Mouse (Mus musculus): ENCODE measurements at regions not wholly inside any gene's neighbourhood (a gene's known extent, or its start where the extent isn't known, plus 50 kb on each side); places are given as distances from the start of the nearest gene placed in this dataset.
A peak's percentile ranks its signal among the peaks of the same experiment; 100 is the strongest.

GRCm38 (mm10) chr14:101067082-101067481 is 133.0 kb downstream of the Prr30 start:
- no peak overlapping the region for H3K4me3 ChIP-seq (ENCODE audit: insufficient read depth, low read length)
- H3K27ac ChIP-seq (ENCODE audit: insufficient read depth, low read length) = peak overlapping the region; percentile 49; the same call in 1 of the 2 replicates
- no peak for TF ChIP-seq POLR2A (IDR thresholded peaks at IDR 0.05; ENCODE audit: low read depth, low read length)
- TF ChIP-seq CTCF (IDR thresholded peaks at IDR 0.05; ENCODE audit: borderline replicate concordance, insufficient read depth, low read length) = no peak
- H3K4me1 ChIP-seq (ENCODE audit: control insufficient read depth, insufficient read depth, low read length) = 0 out of 2 replicates have a peak, but pooled peaks cover 2% of the 10 kb centered on the region

GRCm38 (mm10) chr14:101056874-101057273 is 143.3 kb downstream of the Prr30 start:
- no peak overlapping the region for H3K4me3 ChIP-seq (ENCODE audit: insufficient read depth, low read length)
- no peak overlapping the region for H3K27ac ChIP-seq (ENCODE audit: insufficient read depth, low read length)
- H3K4me1 ChIP-seq (ENCODE audit: control insufficient read depth, insufficient read depth, low read length) = peaks cover 2% of the 10 kb centered on the region; the same call in 1 of the 2 replicates
- TF ChIP-seq POLR2A (IDR thresholded peaks at IDR 0.05; ENCODE audit: low read depth, low read length) = no peak
- TF ChIP-seq CTCF (IDR thresholded peaks at IDR 0.05; ENCODE audit: borderline replicate concordance, insufficient read depth, low read length) = no peak

- Histone ChIP-seq H3K4me1 (ENCODE audit: control insufficient read depth, insufficient read depth, low read length) (peaks cover 2% of the 10 kb centered on the region; the same call in 1 of the 2 replicates), H3K27ac (ENCODE audit: insufficient read depth, low read length) (no peak overlapping the region), H3K4me3 (ENCODE audit: insufficient read depth, low read length) (no peak overlapping the region)
- TF ChIP-seq POLR2A (IDR thresholded peaks at IDR 0.05; ENCODE audit: low read depth, low read length) = no peak
- no peak for TF ChIP-seq CTCF (IDR thresholded peaks at IDR 0.05; ENCODE audit: borderline replicate concordance, insufficient read depth, low read length)
Observed at GRCm38 (mm10) chr14:101055915-101056314, 144.2 kb downstream of the Prr30 start.

GRCm38 (mm10) chr14:101054786-101055185 is 145.3 kb downstream of the Prr30 start:
- Histone ChIP-seq H3K27ac (ENCODE audit: insufficient read depth, low read length) (no peak overlapping the region), H3K4me1 (ENCODE audit: control insufficient read depth, insufficient read depth, low read length) (peaks cover 2% of the 10 kb centered on the region; the same call in 1 of the 2 replicates), H3K4me3 (ENCODE audit: insufficient read depth, low read length) (no peak overlapping the region)
- TF ChIP-seq CTCF (IDR thresholded peaks at IDR 0.05; ENCODE audit: borderline replicate concordance, insufficient read depth, low read length) = no peak
- TF ChIP-seq POLR2A (IDR thresholded peaks at IDR 0.05; ENCODE audit: low read depth, low read length) = no peak

- Histone ChIP-seq H3K4me1 (ENCODE audit: control insufficient read depth, insufficient read depth, low read length) (peaks cover 2% of the 10 kb centered on the region; the same call in 1 of the 2 replicates), H3K4me3 (ENCODE audit: insufficient read depth, low read length) (no peak overlapping the region), H3K27ac (ENCODE audit: insufficient read depth, low read length) (no peak overlapping the region)
- TF ChIP-seq POLR2A (IDR thresholded peaks at IDR 0.05; ENCODE audit: low read depth, low read length) (no peak), CTCF (IDR thresholded peaks at IDR 0.05; ENCODE audit: borderline replicate concordance, insufficient read depth, low read length) (no peak)
Observed at GRCm38 (mm10) chr14:101052760-101053159, 147.4 kb downstream of the Prr30 start.

- TF ChIP-seq CTCF (IDR thresholded peaks at IDR 0.05; ENCODE audit: borderline replicate concordance, insufficient read depth, low read length) = no peak
- TF ChIP-seq POLR2A (IDR thresholded peaks at IDR 0.05; ENCODE audit: low read depth, low read length) = no peak
- no peak overlapping the region for H3K27ac ChIP-seq (ENCODE audit: insufficient read depth, low read length)
- H3K4me3 ChIP-seq (ENCODE audit: insufficient read depth, low read length) = no peak overlapping the region
- no peaks in the 10 kb centered on the region for H3K4me1 ChIP-seq (ENCODE audit: control insufficient read depth, insufficient read depth, low read length)
Observed at GRCm38 (mm10) chr14:101050212-101050611, 149.9 kb downstream of the Prr30 start.

GRCm38 (mm10) chr14:101049664-101050203 is 150.4 kb downstream of the Prr30 start:
- Histone ChIP-seq H3K4me1 (ENCODE audit: control insufficient read depth, insufficient read depth, low read length) (no peaks in the 10 kb centered on the region), H3K4me3 (ENCODE audit: insufficient read depth, low read length) (no peak overlapping the region), H3K27ac (ENCODE audit: insufficient read depth, low read length) (no peak overlapping the region)
- no peak for TF ChIP-seq CTCF (IDR thresholded peaks at IDR 0.05; ENCODE audit: borderline replicate concordance, insufficient read depth, low read length)
- TF ChIP-seq POLR2A (IDR thresholded peaks at IDR 0.05; ENCODE audit: low read depth, low read length) = no peak

- no peak overlapping the region for H3K27ac ChIP-seq (ENCODE audit: insufficient read depth, low read length)
Observed at GRCm38 (mm10) chr14:101043494-101043893, 156.6 kb downstream of the Prr30 start.

GRCm38 (mm10) chr14:101001070-101001469 is 199.1 kb downstream of the Prr30 start:
- H3K27ac ChIP-seq (ENCODE audit: insufficient read depth, low read length) = no peak overlapping the region
- no peak overlapping the region for H3K4me3 ChIP-seq (ENCODE audit: insufficient read depth, low read length)
- no peak for TF ChIP-seq CTCF (IDR thresholded peaks at IDR 0.05; ENCODE audit: borderline replicate concordance, insufficient read depth, low read length)
- TF ChIP-seq POLR2A (IDR thresholded peaks at IDR 0.05; ENCODE audit: low read depth, low read length) = no peak

More at GRCm38 (mm10) chr14:101043494-101043893, 156.6 kb downstream of the Prr30 start:
- H3K4me3 ChIP-seq (ENCODE audit: insufficient read depth, low read length) = no peak overlapping the region
- H3K4me1 ChIP-seq (ENCODE audit: control insufficient read depth, insufficient read depth, low read length) = no peaks in the 10 kb centered on the region
- no peak for TF ChIP-seq CTCF (IDR thresholded peaks at IDR 0.05; ENCODE audit: borderline replicate concordance, insufficient read depth, low read length)
- TF ChIP-seq POLR2A (IDR thresholded peaks at IDR 0.05; ENCODE audit: low read depth, low read length) = no peak

GRCm38 (mm10) chr14:100980754-100981153 is 219.4 kb downstream of the Prr30 start:
- TF ChIP-seq POLR2A (IDR thresholded peaks at IDR 0.05; ENCODE audit: low read depth, low read length) (no peak), CTCF (IDR thresholded peaks at IDR 0.05; ENCODE audit: borderline replicate concordance, insufficient read depth, low read length) (no peak)
- Histone ChIP-seq H3K4me1 (ENCODE audit: control insufficient read depth, insufficient read depth, low read length) (no peaks in the 10 kb centered on the region), H3K4me3 (ENCODE audit: insufficient read depth, low read length) (no peak overlapping the region), H3K27ac (ENCODE audit: insufficient read depth, low read length) (no peak overlapping the region)

More at GRCm38 (mm10) chr14:101001070-101001469, 199.1 kb downstream of the Prr30 start:
- no peaks in the 10 kb centered on the region for H3K4me1 ChIP-seq (ENCODE audit: control insufficient read depth, insufficient read depth, low read length)
